Mouse (Mus musculus): ENCODE data around the gene Dda1. TPM values are rescaled to one million over a fixed set of nuclear protein-coding genes. Genes with fewer than 3 reads are reported as not detected.

Gene Dda1
- polyA plus RNA-seq, 1 experiment from 2014 or later, result 85.4 TPM

GRCm38 (mm10) chr8:71469411-71469810, 412 bp downstream of the Dda1 start:
- Histone ChIP-seq H3K36me3 (peaks cover 40% of the 10 kb centered on the region), H3K4me2 (peak overlapping the region; percentile 85), H3K9me3 (replicated peaks) (no peaks in the 10 kb centered on the region), H3K9ac (peak overlapping the region; percentile 94), H3K4me3 (peak overlapping the region; percentile 96), H3K27me3 (replicated peaks) (no peaks in the 10 kb centered on the region), H3K27ac (ENCODE audit: poor library complexity, severe bottlenecking) (0 out of 2 replicates have a peak overlapping the region, but pooled peaks have one; percentile 59), H3K4me1 (replicated peaks) (peaks cover 21% of the 10 kb centered on the region)
- WGBS, result under 1% methylated on average over 24 of the region's 24 CpGs
- peak; percentile 5 for ATAC-seq (ENCODE audit: insufficient number of reproducible peaks, low FRiP score)

- Histone ChIP-seq H3K9ac (peak overlapping the region; percentile 94), H3K4me2 (peak overlapping the region; percentile 85), H3K27me3 (replicated peaks) (no peaks in the 10 kb centered on the region), H3K4me3 (peak overlapping the region; percentile 96), H3K4me1 (replicated peaks) (peaks cover 20% of the 10 kb centered on the region), H3K27ac (ENCODE audit: poor library complexity, severe bottlenecking) (no peak overlapping the region), H3K9me3 (replicated peaks) (no peaks in the 10 kb centered on the region), H3K36me3 (peaks cover 49% of the 10 kb centered on the region)
- WGBS, result 90% methylated on average over 3 of the region's 3 CpGs
- no peak for ATAC-seq (ENCODE audit: insufficient number of reproducible peaks, low FRiP score)
Measured at GRCm38 (mm10) chr8:71470146-71470912, 1.3 kb downstream of the Dda1 start.

DNA sequence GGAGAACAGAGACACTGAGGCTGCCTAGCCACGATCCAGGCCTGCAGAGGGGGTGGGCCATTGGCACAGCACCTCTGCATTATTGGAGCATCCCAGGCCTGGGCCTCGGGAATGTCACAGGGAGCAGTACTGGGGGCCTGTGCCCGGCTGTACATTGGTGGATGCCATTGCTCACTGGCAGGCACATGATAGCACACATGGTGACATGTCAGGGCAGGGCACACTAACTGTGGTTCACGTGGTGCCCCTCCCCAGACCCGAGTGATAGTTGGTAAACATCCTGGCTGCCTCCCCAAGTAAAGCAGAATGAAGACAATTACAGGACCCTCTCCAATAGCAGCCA, 1.9 kb downstream of the Dda1 start:
- no peak overlapping the region for H3K4me3 ChIP-seq
- no peak for ATAC-seq (ENCODE audit: insufficient number of reproducible peaks, low FRiP score)
- H3K4me1 ChIP-seq (replicated peaks), result peaks cover 20% of the 10 kb centered on the region
- 0 out of 2 replicates have a peak overlapping the region, but pooled peaks have one; percentile 85 for H3K4me2 ChIP-seq
- H3K36me3 ChIP-seq, result peaks cover 50% of the 10 kb centered on the region
- no peaks in the 10 kb centered on the region for H3K9me3 ChIP-seq (replicated peaks)
- WGBS, result 74% methylated on average over 5 of the region's 5 CpGs
- no peak overlapping the region for H3K9ac ChIP-seq
- no peaks in the 10 kb centered on the region for H3K27me3 ChIP-seq (replicated peaks)
- no peak overlapping the region for H3K27ac ChIP-seq (ENCODE audit: poor library complexity, severe bottlenecking)

DNA sequence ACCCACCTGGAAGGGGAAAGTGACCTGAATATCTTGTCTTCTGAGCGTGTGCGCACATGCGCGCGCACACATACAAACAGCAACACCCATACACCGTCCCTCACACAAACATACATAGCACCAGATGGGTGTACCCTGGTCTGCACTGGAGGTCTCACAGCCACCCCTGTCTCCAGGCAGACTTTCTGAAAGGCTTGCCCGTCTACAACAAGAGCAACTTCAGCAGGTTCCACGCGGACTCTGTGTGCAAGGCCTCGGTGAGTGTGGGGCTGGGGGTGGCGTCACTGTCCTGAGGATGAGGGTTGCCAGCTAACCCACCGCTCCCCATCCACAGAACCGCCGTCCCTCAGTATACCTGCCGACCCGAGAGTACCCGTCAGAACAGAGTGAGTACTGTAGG, 2.9 kb downstream of the Dda1 start:
- no peaks in the 10 kb centered on the region for H3K27me3 ChIP-seq (replicated peaks)
- H3K4me2 ChIP-seq, result no peak overlapping the region
- H3K27ac ChIP-seq (ENCODE audit: poor library complexity, severe bottlenecking), result no peak overlapping the region
- H3K9me3 ChIP-seq (replicated peaks), result no peaks in the 10 kb centered on the region
- H3K4me1 ChIP-seq (replicated peaks), result peaks cover 21% of the 10 kb centered on the region
- H3K36me3 ChIP-seq, result peaks cover 47% of the 10 kb centered on the region
- no peak overlapping the region for H3K4me3 ChIP-seq
- WGBS, result 91% methylated on average over 17 of the region's 17 CpGs
- no peak for ATAC-seq (ENCODE audit: insufficient number of reproducible peaks, low FRiP score)
- H3K9ac ChIP-seq, result no peak overlapping the region

GRCm38 (mm10) chr8:71472601-71473386, 3.8 kb downstream of the Dda1 start:
- Histone ChIP-seq H3K4me3 (no peak overlapping the region), H3K4me2 (no peak overlapping the region), H3K27me3 (replicated peaks) (0 out of 2 replicates have a peak, but pooled peaks cover 5% of the 10 kb centered on the region), H3K36me3 (peaks cover 47% of the 10 kb centered on the region), H3K27ac (ENCODE audit: poor library complexity, severe bottlenecking) (no peak overlapping the region), H3K4me1 (replicated peaks) (peaks cover 30% of the 10 kb centered on the region), H3K9ac (no peak overlapping the region), H3K9me3 (replicated peaks) (no peaks in the 10 kb centered on the region)
- ATAC-seq (ENCODE audit: insufficient number of reproducible peaks, low FRiP score), result no peak
- 88% methylated on average over 8 of the region's 8 CpGs for WGBS

- H3K4me3 ChIP-seq, result no peak overlapping the region
- peaks cover 18% of the 10 kb centered on the region for H3K27me3 ChIP-seq (replicated peaks)
- ATAC-seq (ENCODE audit: insufficient number of reproducible peaks, low FRiP score), result no peak
- peaks cover 30% of the 10 kb centered on the region for H3K4me1 ChIP-seq (replicated peaks)
- WGBS, result 94% methylated on average over 18 of the region's 18 CpGs
- H3K9ac ChIP-seq, result no peak overlapping the region
- no peaks in the 10 kb centered on the region for H3K9me3 ChIP-seq (replicated peaks)
- H3K4me2 ChIP-seq, result no peak overlapping the region
- peaks cover 55% of the 10 kb centered on the region for H3K36me3 ChIP-seq
- H3K27ac ChIP-seq (ENCODE audit: poor library complexity, severe bottlenecking), result no peak overlapping the region
Measured at GRCm38 (mm10) chr8:71474344-71474743, 5.3 kb downstream of the Dda1 start.

- 88% methylated on average over 25 of the region's 25 CpGs for WGBS
- Histone ChIP-seq H3K4me3 (no peak overlapping the region; the same call in 1 of the 2 replicates), H3K4me2 (peak overlapping the region; percentile 92; the same call in 1 of the 2 replicates), H3K36me3 (peaks cover 55% of the 10 kb centered on the region), H3K27ac (ENCODE audit: poor library complexity, severe bottlenecking) (no peak overlapping the region; the same call in 1 of the 2 replicates), H3K4me1 (replicated peaks) (peaks cover 25% of the 10 kb centered on the region), H3K9ac (no peak overlapping the region), H3K27me3 (replicated peaks) (peaks cover 25% of the 10 kb centered on the region), H3K9me3 (replicated peaks) (no peaks in the 10 kb centered on the region)
- ATAC-seq (ENCODE audit: insufficient number of reproducible peaks, low FRiP score), result no peak
Measured at GRCm38 (mm10) chr8:71474785-71475701, 6.0 kb downstream of the Dda1 start.

DNA sequence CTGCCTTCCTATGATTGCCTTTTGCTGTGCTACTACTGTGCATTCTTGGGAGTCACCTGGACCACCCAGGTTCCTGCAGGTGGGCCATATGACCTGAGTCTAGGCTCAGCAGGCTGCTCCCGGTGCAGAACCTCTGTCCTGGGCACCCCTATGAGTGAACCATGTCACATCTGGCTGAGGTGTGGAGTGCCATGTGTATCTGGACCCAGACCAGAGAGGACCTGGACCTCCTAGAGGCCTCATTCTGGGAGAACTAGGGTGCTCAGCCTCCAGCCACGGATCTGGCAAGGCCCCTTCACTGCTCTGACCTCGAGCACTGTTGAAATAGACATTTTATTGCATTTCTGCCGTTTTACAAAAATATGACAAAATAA, 6.7 kb downstream of the Dda1 start:
- Histone ChIP-seq H3K27me3 (replicated peaks) (peaks cover 32% of the 10 kb centered on the region), H3K36me3 (peaks cover 58% of the 10 kb centered on the region), H3K4me1 (replicated peaks) (peaks cover 18% of the 10 kb centered on the region), H3K9me3 (replicated peaks) (no peaks in the 10 kb centered on the region), H3K4me3 (peak overlapping the region; percentile 78), H3K9ac (peak overlapping the region; percentile 86), H3K27ac (ENCODE audit: poor library complexity, severe bottlenecking) (peak overlapping the region; percentile 80), H3K4me2 (peak overlapping the region; percentile 92)
- ATAC-seq (ENCODE audit: insufficient number of reproducible peaks, low FRiP score), result peak; percentile 19; the same call in 1 of the 2 replicates
- 23% methylated on average over 4 of the region's 4 CpGs for WGBS

DNA sequence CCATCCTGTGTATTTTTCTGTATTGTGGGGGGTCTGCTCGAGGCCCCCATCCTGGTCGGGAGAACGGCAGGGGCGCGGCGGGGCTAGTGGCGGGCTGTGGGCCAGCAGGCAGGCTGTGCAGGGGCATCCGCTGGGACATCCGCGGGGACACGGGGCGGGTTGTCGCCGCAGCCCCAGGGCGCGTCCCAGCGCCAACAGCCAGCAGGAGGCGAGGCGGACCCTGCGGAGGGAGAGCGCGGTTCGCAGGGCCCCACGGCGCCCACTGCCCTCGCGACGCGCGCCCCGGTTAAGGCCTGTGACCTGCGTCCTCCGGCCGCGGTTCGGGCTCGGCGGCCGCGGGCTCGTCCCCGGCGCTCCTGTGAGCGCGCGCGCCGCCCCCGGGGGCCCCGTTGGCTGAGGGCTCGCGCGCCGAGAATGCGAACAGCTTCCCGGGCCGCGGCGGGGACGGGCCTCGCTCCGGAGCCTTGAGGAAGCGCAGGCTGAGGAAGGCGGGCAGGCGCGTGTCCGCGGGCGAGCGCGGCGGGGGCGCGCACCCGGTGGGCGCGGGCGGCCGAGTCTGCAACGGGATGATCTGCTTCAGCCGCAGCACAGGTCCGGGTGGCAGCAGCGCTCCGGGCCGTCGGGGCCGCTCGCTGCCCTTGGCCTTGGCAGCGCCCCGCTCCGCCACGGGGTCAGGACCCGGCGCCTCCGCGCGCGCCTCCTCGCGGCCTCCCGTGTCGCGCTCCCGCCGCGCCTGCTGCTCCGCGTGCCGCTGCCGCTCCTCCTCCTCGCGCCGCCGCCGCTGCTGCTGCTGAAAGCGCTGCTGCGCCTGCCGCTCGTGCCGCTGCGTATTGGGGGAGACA, 7.3 kb downstream of the Dda1 start:
- H3K4me2 ChIP-seq, result peak overlapping the region; percentile 92
- peak overlapping the region; percentile 86 for H3K9ac ChIP-seq
- peak overlapping the region; percentile 80 for H3K27ac ChIP-seq (ENCODE audit: poor library complexity, severe bottlenecking)
- peaks cover 38% of the 10 kb centered on the region for H3K27me3 ChIP-seq (replicated peaks)
- no peaks in the 10 kb centered on the region for H3K9me3 ChIP-seq (replicated peaks)
- peak; percentile 81 for ATAC-seq (ENCODE audit: insufficient number of reproducible peaks, low FRiP score)
- peaks cover 51% of the 10 kb centered on the region for H3K36me3 ChIP-seq
- WGBS, result 1% methylated on average over 117 of the region's 121 CpGs
- H3K4me3 ChIP-seq, result peak overlapping the region; percentile 78
- peaks cover 16% of the 10 kb centered on the region for H3K4me1 ChIP-seq (replicated peaks)
